Mouse (Mus musculus) heart, adult 11 months (tissue): Measurements from ENCODE around the gene Gm8237.
"Not testable (repeated sequence)": the region's sequence is repeated elsewhere in the genome, so short reads cannot be mapped to it uniquely, and the experiment has no call there.

Source experiments
- DNase-seq: peaks from one replicate; pipeline ENCODE4 v3.0.0; 2022

The Gm8237 gene

GRCm38 (mm10) chr14:5880241-5880640, at the start of gene Gm8237:
Gm8237 (minus strand) TSS chr14:5880382.
- not testable (repeated sequence) for DNase-seq

GRCm38 (mm10) chr14:5923276-5923675, 43.1 kb upstream of the Gm8237 start:
- not testable (repeated sequence) for DNase-seq

- peak; percentile 88 for DNase-seq
Measured at GRCm38 (mm10) chr14:5918330-5918942, 38.3 kb upstream of the Gm8237 start.

- peak; percentile 87 for DNase-seq
Measured at GRCm38 (mm10) chr14:5913701-5914100, 33.5 kb upstream of the Gm8237 start.

GRCm38 (mm10) chr14:5879791-5880190, 391 bp downstream of the Gm8237 start:
- DNase-seq: not testable (repeated sequence)

GRCm38 (mm10) chr14:5879136-5879535, 1.0 kb downstream of the Gm8237 start:
- DNase-seq: not testable (repeated sequence)

GRCm38 (mm10) chr14:5855911-5856310, 24.3 kb downstream of the Gm8237 start:
- DNase-seq: peak; percentile 77

GRCm38 (mm10) chr14:5830229-5830628, 50.0 kb downstream of the Gm8237 start, which contains the start of gene Gm3424:
Gm3424 (minus strand) TSS chr14:5830329.
- DNase-seq: not testable (repeated sequence)

- not testable (repeated sequence) for DNase-seq
Measured at GRCm38 (mm10) chr14:5812699-5813356, 67.4 kb downstream of the Gm8237 start.
